Mouse (Mus musculus) myocyte (in vitro differentiated cells): Measurements from ENCODE around the gene Kif26b. TPM values are rescaled to one million over a fixed set of nuclear protein-coding genes. Genes with fewer than 3 reads are reported as not detected.

ENCODE experiments used
- H3K27me3 ChIP-seq: one replicate; pipeline ENCODE4 v1.6.1; 2011; ENCODE audit not compliant: control insufficient read depth, insufficient read depth, insufficient read length
- H3K36me3 ChIP-seq: one replicate; pipeline ENCODE4 v1.6.1; 2011; ENCODE audit not compliant: control insufficient read depth, insufficient read depth
- H3K4me2 ChIP-seq: one replicate; pipeline ENCODE4 v1.6.1; 2011; ENCODE audit warnings: low read depth, control low read depth
- H3K4me3 ChIP-seq: one replicate; pipeline ENCODE4 v1.5.1; 2011; ENCODE audit warnings: mild to moderate bottlenecking, control low read depth, moderate library complexity
- H3K79me2 ChIP-seq: one replicate; pipeline ENCODE4 v1.6.1; 2011; ENCODE audit not compliant: control insufficient read depth, insufficient read depth
- H3ac ChIP-seq: one replicate; pipeline ENCODE4 v1.6.1; 2011; ENCODE audit not compliant: control insufficient read depth, insufficient read length
- CEBPB ChIP-seq: IDR thresholded peaks from 2 replicates; pipeline ENCODE4 v1.6.1; 2011; ENCODE audit warnings: mild to moderate bottlenecking, moderate library complexity; ENCODE audit not compliant: poor library complexity, insufficient read depth, severe bottlenecking
- E2F4 ChIP-seq: IDR thresholded peaks from one replicate; pipeline ENCODE4 v1.6.1; 2011; ENCODE audit warnings: mild to moderate bottlenecking, control low read depth, moderate library complexity; ENCODE audit not compliant: insufficient read depth
- MAX ChIP-seq: IDR thresholded peaks from one replicate; pipeline ENCODE4 v1.6.1; 2011; ENCODE audit warnings: low read depth, mild to moderate bottlenecking, control low read depth
- MYOD1 ChIP-seq, 3 experiments: IDR thresholded peaks; one replicate each; pipeline ENCODE4 v1.6.1; 2011; ENCODE audit warnings: control low read depth in 2 of 3, low read depth in 2 of 3, mild to moderate bottlenecking in 2 of 3, moderate library complexity in 1 of 3; ENCODE audit not compliant: insufficient read length in 2 of 3, control insufficient read depth in 1 of 3
- MYOG ChIP-seq, 3 experiments: IDR thresholded peaks; one replicate each; pipeline ENCODE4 v1.6.1; 2011; ENCODE audit warnings: control low read depth in 2 of 3, low read depth in 2 of 3, mild to moderate bottlenecking in 2 of 3; ENCODE audit not compliant: insufficient read length in 2 of 3, control insufficient read depth in 1 of 3, insufficient read depth in 1 of 3
- POLR2A ChIP-seq: IDR thresholded peaks from one replicate; pipeline ENCODE4 v1.6.1; 2011; ENCODE audit warnings: low read depth, mild to moderate bottlenecking, control low read depth, moderate library complexity; ENCODE audit not compliant: insufficient read length
- POLR2AphosphoS2 ChIP-seq: IDR thresholded peaks from one replicate; pipeline ENCODE4 v1.6.1; 2011; ENCODE audit warnings: low read depth, control low read depth; ENCODE audit not compliant: insufficient read length
- REST ChIP-seq: IDR thresholded peaks from one replicate; pipeline ENCODE4 v1.6.1; 2011; ENCODE audit warnings: mild to moderate bottlenecking, control low read depth, moderate library complexity; ENCODE audit not compliant: insufficient read depth, insufficient read length
- SRF ChIP-seq: IDR thresholded peaks from one replicate; pipeline ENCODE4 v1.6.1; 2011; ENCODE audit warnings: low read depth; ENCODE audit not compliant: control insufficient read depth, insufficient read length
- TCF12 ChIP-seq: IDR thresholded peaks from one replicate; pipeline ENCODE4 v1.6.1; 2011; ENCODE audit warnings: mild to moderate bottlenecking, control low read depth; ENCODE audit not compliant: poor library complexity, insufficient read depth, severe bottlenecking
- TCF3 ChIP-seq: IDR thresholded peaks from one replicate; pipeline ENCODE4 v1.6.1; 2011; ENCODE audit warnings: low read depth, control low read depth; ENCODE audit not compliant: insufficient read length
- USF1 ChIP-seq: IDR thresholded peaks from one replicate; pipeline ENCODE4 v1.6.1; 2011; ENCODE audit warnings: low read depth, mild to moderate bottlenecking, control low read depth, moderate library complexity
- polyA plus RNA-seq: library from polyadenylated mRNA; unstranded; fragments of >200 nt; fragmentation: generic; extraction: Trizol; gene quantifications from one replicate; pipeline ENCODE4 v1.2.1, GENCODE M21; 2012; ENCODE audit warnings: missing spikeins

Gene Kif26b
- polyA plus RNA-seq, 1 experiment, result 5.9 TPM

DNA sequence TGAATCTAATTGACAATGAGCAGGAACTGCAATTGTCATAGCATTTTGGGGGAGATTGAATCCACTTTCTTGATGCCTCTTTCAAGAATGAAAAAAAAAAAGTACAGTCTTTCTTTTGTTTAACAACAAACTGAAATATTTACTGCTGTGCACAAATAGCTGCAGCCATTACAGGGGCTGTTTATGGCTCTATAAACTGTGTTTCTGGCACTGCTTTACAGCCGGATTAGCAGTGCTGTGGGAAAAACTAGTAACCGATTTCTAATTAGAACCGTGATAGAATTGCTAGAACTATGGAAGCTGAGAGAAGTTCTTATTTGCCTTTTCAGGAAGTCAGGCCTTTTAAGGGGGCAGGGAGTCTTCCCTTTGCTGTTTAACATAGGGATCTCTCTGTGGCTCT is 342.1 kb downstream of the Kif26b start:
- Histone ChIP-seq H3K27me3 (no peaks in the 10 kb centered on the region), H3K4me3 (no peak overlapping the region), H3ac (no peak overlapping the region), H3K4me2 (no peak overlapping the region), H3K79me2 (no peaks in the 10 kb centered on the region), H3K36me3 (peaks cover 5% of the 10 kb centered on the region)
- no peak for TF ChIP-seq TCF12
- TF ChIP-seq MYOD1 (IDR thresholded peaks at IDR 0.05; ENCODE audit: control insufficient read depth in 1 of 3, insufficient read length in 2 of 3, low read depth in 2 of 3), result no peak

DNA sequence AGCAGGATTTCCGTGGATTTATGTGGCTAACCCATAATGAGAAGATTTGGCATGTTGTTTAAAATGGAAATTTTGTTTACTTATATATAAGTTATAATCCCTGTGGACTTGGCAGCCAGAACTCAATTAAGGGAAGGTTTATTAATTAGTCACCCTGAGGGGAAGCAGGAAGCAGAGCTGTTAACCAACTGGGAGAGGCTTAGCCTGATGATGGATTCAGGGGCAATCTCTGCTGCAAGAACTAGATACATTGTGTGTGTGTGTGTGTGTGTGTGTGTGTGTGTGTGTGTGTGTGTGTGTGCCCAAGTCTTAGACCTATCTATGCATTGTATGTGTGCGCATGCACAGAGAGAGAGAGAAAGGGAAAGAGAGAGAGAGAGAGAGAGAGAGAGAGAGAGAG is 348.0 kb downstream of the Kif26b start:
- H3K4me3 ChIP-seq, result no peak overlapping the region
- H3K36me3 ChIP-seq, result peaks cover 5% of the 10 kb centered on the region
- TF ChIP-seq TCF3 (no peak), POLR2AphosphoS2 (no peak), USF1 (no peak), E2F4 (no peak), MAX (no peak), MYOD1 (IDR thresholded peaks at IDR 0.05; ENCODE audit: control insufficient read depth in 1 of 3, insufficient read length in 2 of 3, low read depth in 2 of 3) (no peak), CEBPB (no peak), TCF12 (no peak), REST (no peak), POLR2A (no peak)
- H3K79me2 ChIP-seq, result no peaks in the 10 kb centered on the region
- H3K4me2 ChIP-seq, result no peak overlapping the region
- H3K27me3 ChIP-seq, result no peaks in the 10 kb centered on the region
- no peak overlapping the region for H3ac ChIP-seq

DNA sequence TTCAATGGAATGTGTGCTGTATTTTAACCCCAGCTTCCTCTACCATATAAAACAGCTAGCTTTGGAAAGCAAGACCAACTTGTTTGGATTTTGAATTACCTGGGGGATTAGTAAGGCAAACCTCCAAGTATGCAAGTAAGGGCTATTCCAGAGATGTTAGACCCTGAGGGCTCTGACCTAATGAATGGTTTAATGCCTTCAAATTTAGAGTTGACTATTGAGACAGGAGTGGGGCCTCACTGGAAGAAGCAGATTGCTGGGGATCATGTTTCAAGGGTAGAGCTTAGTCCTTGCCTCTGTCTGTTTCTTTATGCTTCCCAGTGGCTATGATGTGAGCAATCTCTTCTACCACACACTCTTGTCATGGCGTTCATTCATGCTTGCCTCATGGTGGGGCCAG is 349.8 kb downstream of the Kif26b start:
- H3K79me2 ChIP-seq, result no peaks in the 10 kb centered on the region
- no peaks in the 10 kb centered on the region for H3K27me3 ChIP-seq
- peaks cover 5% of the 10 kb centered on the region for H3K36me3 ChIP-seq
- H3K4me2 ChIP-seq, result no peak overlapping the region
- H3ac ChIP-seq, result no peak overlapping the region
- H3K4me3 ChIP-seq, result no peak overlapping the region
- TF ChIP-seq MYOG (IDR thresholded peaks at IDR 0.05; ENCODE audit: control insufficient read depth in 1 of 3, insufficient read depth in 1 of 3, insufficient read length in 2 of 3, low read depth in 2 of 3) (no peak), TCF12 (no peak), POLR2A (no peak), MYOD1 (IDR thresholded peaks at IDR 0.05; ENCODE audit: control insufficient read depth in 1 of 3, insufficient read length in 2 of 3, low read depth in 2 of 3) (no peak), REST (no peak), MAX (no peak), POLR2AphosphoS2 (no peak), USF1 (no peak), SRF (no peak), TCF3 (no peak), CEBPB (no peak), E2F4 (no peak)

DNA sequence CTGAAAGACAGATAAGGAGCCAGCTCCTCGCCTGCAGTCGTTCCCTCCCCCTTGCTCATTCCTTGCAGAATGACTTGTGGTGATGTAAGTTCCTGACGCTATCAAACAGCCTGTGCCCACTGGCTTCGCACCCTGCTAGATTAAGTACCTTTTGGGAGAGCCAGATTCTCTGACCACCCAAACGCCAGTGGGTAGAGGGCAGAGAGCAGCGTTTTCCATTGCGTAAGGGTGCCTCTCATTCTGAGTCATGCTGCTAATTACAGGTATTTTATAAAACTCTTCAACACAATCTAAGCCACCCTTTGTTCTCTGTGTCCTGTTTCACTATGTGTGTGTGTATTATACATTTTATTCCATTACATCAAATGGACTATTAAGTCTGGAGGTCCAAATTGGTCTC is 352.0 kb downstream of the Kif26b start:
- no peak overlapping the region for H3K4me3 ChIP-seq
- H3K79me2 ChIP-seq, result no peaks in the 10 kb centered on the region
- no peaks in the 10 kb centered on the region for H3K27me3 ChIP-seq
- TF ChIP-seq POLR2A, result no peak
- TF ChIP-seq MAX, result no peak
- TF ChIP-seq POLR2AphosphoS2, result no peak
- no peak for TF ChIP-seq USF1
- no peak for TF ChIP-seq E2F4
- no peak for TF ChIP-seq MYOD1 (IDR thresholded peaks at IDR 0.05; ENCODE audit: control insufficient read depth in 1 of 3, insufficient read length in 2 of 3, low read depth in 2 of 3)
- no peak for TF ChIP-seq CEBPB
- no peak for TF ChIP-seq TCF3
- no peak for TF ChIP-seq TCF12
- TF ChIP-seq MYOG (IDR thresholded peaks at IDR 0.05; ENCODE audit: control insufficient read depth in 1 of 3, insufficient read depth in 1 of 3, insufficient read length in 2 of 3, low read depth in 2 of 3), result no peak
- TF ChIP-seq REST, result no peak
- TF ChIP-seq SRF, result no peak
- H3ac ChIP-seq, result no peak overlapping the region
- H3K36me3 ChIP-seq, result peaks cover 6% of the 10 kb centered on the region
- H3K4me2 ChIP-seq, result no peak overlapping the region

DNA sequence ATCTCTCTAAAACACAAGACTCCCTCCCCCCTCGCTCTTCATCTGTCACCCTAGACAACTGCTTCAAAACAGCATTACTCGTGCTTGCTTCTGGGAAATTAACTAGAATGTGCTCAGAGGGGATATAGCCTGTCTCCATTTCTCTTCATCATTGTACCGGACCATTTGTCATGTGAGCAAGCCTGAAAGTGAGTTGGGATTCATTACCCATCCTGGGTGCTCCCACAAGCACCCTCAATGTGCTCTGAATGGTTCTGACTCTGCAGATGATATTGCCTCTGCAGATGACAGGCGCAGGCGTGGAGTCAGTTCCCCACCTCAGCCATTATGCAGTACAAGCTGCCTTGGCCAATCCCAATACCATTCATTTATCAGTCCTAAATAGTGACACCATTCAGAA is 357.7 kb downstream of the Kif26b start:
- no peak for TF ChIP-seq POLR2AphosphoS2
- TF ChIP-seq E2F4, result no peak
- TF ChIP-seq TCF3, result no peak
- TF ChIP-seq CEBPB, result no peak
- TF ChIP-seq USF1, result no peak
- TF ChIP-seq TCF12, result no peak
- TF ChIP-seq SRF, result no peak
- no peak for TF ChIP-seq MYOD1 (IDR thresholded peaks at IDR 0.05; ENCODE audit: control insufficient read depth in 1 of 3, insufficient read length in 2 of 3, low read depth in 2 of 3)
- no peak for TF ChIP-seq REST
- no peak for TF ChIP-seq POLR2A
- no peak for TF ChIP-seq MYOG (IDR thresholded peaks at IDR 0.05; ENCODE audit: control insufficient read depth in 1 of 3, insufficient read depth in 1 of 3, insufficient read length in 2 of 3, low read depth in 2 of 3)
- no peak for TF ChIP-seq MAX
- H3ac ChIP-seq, result no peak overlapping the region
- H3K36me3 ChIP-seq, result peaks cover 6% of the 10 kb centered on the region
- no peak overlapping the region for H3K4me3 ChIP-seq
- H3K4me2 ChIP-seq, result no peak overlapping the region
- no peaks in the 10 kb centered on the region for H3K27me3 ChIP-seq
- no peaks in the 10 kb centered on the region for H3K79me2 ChIP-seq
